Mouse (Mus musculus) MEL (cell line): Measurements from ENCODE around the gene Sv2b. TPM values are rescaled to one million over a fixed set of nuclear protein-coding genes. Genes with fewer than 3 reads are reported as not detected.

ENCODE experiments used
- DNase-seq: peaks from one replicate; pipeline ENCODE4 v3.0.0; 2011; ENCODE audit warnings: low read depth, low spot score
- H3K27ac ChIP-seq: 2 replicates; pipeline ENCODE4 v1.5.1; 2012; ENCODE audit warnings: low read depth, mild to moderate bottlenecking, control low read depth, low read length, moderate library complexity; ENCODE audit not compliant: control insufficient read depth
- H3K27me3 ChIP-seq, 2 experiments: fragments of 150-350 bp in 1 of 2; sonication (generic) in 1 of 2; 2 replicates each; pipeline ENCODE4 v1.6.1; 2012; ENCODE audit warnings: low read length in 2 of 2, mild to moderate bottlenecking in 2 of 2, improper control_type of control experiment in 1 of 2, moderate library complexity in 1 of 2; ENCODE audit not compliant: insufficient read depth in 2 of 2, control insufficient read depth in 1 of 2
- H3K36me3 ChIP-seq, 2 experiments: 2 replicates each; pipeline ENCODE4 v1.6.1; 2012 to 2014; ENCODE audit warnings: low read length in 2 of 2, improper control_type of control experiment in 1 of 2, inconsistent platforms in 1 of 2, mild to moderate bottlenecking in 1 of 2; ENCODE audit not compliant: insufficient read depth in 2 of 2, control insufficient read depth in 1 of 2
- H3K4me1 ChIP-seq, 2 experiments: fragments of 150-350 bp in 1 of 2; sonication (generic) in 1 of 2; 2 replicates each; pipeline ENCODE4 v1.6.1; 2012; ENCODE audit warnings: low read length in 2 of 2, improper control_type of control experiment in 1 of 2, mild to moderate bottlenecking in 1 of 2; ENCODE audit not compliant: insufficient read depth in 2 of 2, control insufficient read depth in 1 of 2
- H3K4me3 ChIP-seq, 2 experiments: fragments of 150-350 bp in 1 of 2; sonication (generic) in 1 of 2; 2 replicates each; pipeline ENCODE4 v1.5.1; 2012; ENCODE audit warnings: low read depth in 2 of 2, low read length in 2 of 2, mild to moderate bottlenecking in 2 of 2, moderate library complexity in 2 of 2, control low read depth in 1 of 2, improper control_type of control experiment in 1 of 2; ENCODE audit not compliant: control insufficient read depth in 1 of 2, insufficient read depth in 1 of 2
- H3K79me2 ChIP-seq: 2 replicates; pipeline ENCODE4 v1.6.1; 2012; ENCODE audit warnings: mild to moderate bottlenecking, low read length, moderate library complexity; ENCODE audit not compliant: control insufficient read depth, poor library complexity, insufficient read depth
- H3K9ac ChIP-seq: 2 replicates; pipeline ENCODE4 v1.6.1; 2012; ENCODE audit warnings: low read depth, mild to moderate bottlenecking, control low read depth, low read length, moderate library complexity; ENCODE audit not compliant: control insufficient read depth, poor library complexity, severe bottlenecking
- H3K9me3 ChIP-seq: fragments of 150-350 bp; sonication (generic); replicated peaks from 2 replicates; pipeline ENCODE4 v1.6.1; 2012; ENCODE audit warnings: mild to moderate bottlenecking, low read length, improper control_type of control experiment, moderate library complexity; ENCODE audit not compliant: insufficient read depth
- BHLHE40 ChIP-seq: IDR thresholded peaks from 2 replicates; pipeline ENCODE4 v1.6.1; 2012; ENCODE audit warnings: low read depth, mild to moderate bottlenecking, inconsistent platforms, low read length, improper control_type of control experiment, borderline replicate concordance
- CTCF ChIP-seq, 3 experiments: IDR thresholded peaks in 2 of 3; conservative IDR thresholded peaks in 1 of 3; 2 replicates each; pipeline ENCODE4 v1.5.1; 2011 to 2012; ENCODE audit warnings: low read length in 3 of 3, low read depth in 2 of 3, mild to moderate bottlenecking in 2 of 3, improper control_type of control experiment in 1 of 3, inconsistent platforms in 1 of 3, mixed read lengths in 1 of 3, moderate library complexity in 1 of 3; ENCODE audit not compliant: control insufficient read depth in 1 of 3, insufficient read depth in 1 of 3, poor library complexity in 1 of 3, severe bottlenecking in 1 of 3
- EP300 ChIP-seq, 2 experiments: IDR thresholded peaks; 2 replicates each; pipeline ENCODE4 v1.6.1; 2011; ENCODE audit warnings: improper control_type of control experiment in 2 of 2, low read length in 2 of 2, low read depth in 1 of 2, mild to moderate bottlenecking in 1 of 2
- GABPA ChIP-seq: IDR thresholded peaks from 2 replicates; pipeline ENCODE4 v1.6.1; 2012; ENCODE audit warnings: low read depth, mild to moderate bottlenecking, inconsistent platforms, low read length, improper control_type of control experiment, moderate library complexity
- GATA1 ChIP-seq: IDR thresholded peaks from 2 replicates; pipeline ENCODE4 v1.6.1; 2011; ENCODE audit warnings: low read depth, low read length, improper control_type of control experiment
- KAT2A ChIP-seq: conservative IDR thresholded peaks from 2 replicates; pipeline ENCODE4 v1.6.1; 2012; ENCODE audit warnings: low read depth, low read length, improper control_type of control experiment, inconsistent platforms
- MEF2A ChIP-seq: IDR thresholded peaks from 2 replicates; pipeline ENCODE4 v1.6.1; 2014; ENCODE audit warnings: low read depth, mild to moderate bottlenecking, inconsistent platforms, low read length, improper control_type of control experiment; ENCODE audit not compliant: poor library complexity, insufficient replicate concordance, severe bottlenecking; ENCODE audit errors: extremely low read depth
- MXI1 ChIP-seq: IDR thresholded peaks from 2 replicates; pipeline ENCODE4 v1.6.1; 2011; ENCODE audit warnings: mild to moderate bottlenecking, low read depth, low read length, improper control_type of control experiment
- NRF1 ChIP-seq: IDR thresholded peaks from 2 replicates; pipeline ENCODE4 v1.6.1; 2014; ENCODE audit warnings: low read depth, mild to moderate bottlenecking, inconsistent platforms, low read length, improper control_type of control experiment, moderate library complexity; ENCODE audit not compliant: poor library complexity, insufficient read depth, severe bottlenecking
- POLR2AphosphoS2 ChIP-seq: IDR thresholded peaks from 2 replicates; pipeline ENCODE4 v1.6.1; 2011; ENCODE audit warnings: low read length, improper control_type of control experiment
- POLR2AphosphoS5 ChIP-seq: IDR thresholded peaks from 2 replicates; pipeline ENCODE4 v1.6.1; 2012; ENCODE audit warnings: low read depth, borderline replicate concordance, mild to moderate bottlenecking, inconsistent platforms, low read length, moderate library complexity, mixed read lengths
- TAL1 ChIP-seq: IDR thresholded peaks from 2 replicates; pipeline ENCODE4 v1.6.1; 2012; ENCODE audit warnings: mild to moderate bottlenecking, inconsistent platforms, low read length, moderate library complexity, mixed read lengths
- TBP ChIP-seq: IDR thresholded peaks from 2 replicates; pipeline ENCODE4 v1.8.0; 2011; ENCODE audit warnings: low read depth, low read length, improper control_type of control experiment
- UBTF ChIP-seq: IDR thresholded peaks from 2 replicates; pipeline ENCODE4 v1.6.1; 2012; ENCODE audit warnings: low read depth, mild to moderate bottlenecking, inconsistent platforms, low read length, improper control_type of control experiment, moderate library complexity, borderline replicate concordance; ENCODE audit not compliant: insufficient read depth
- USF1 ChIP-seq: IDR thresholded peaks from 2 replicates; pipeline ENCODE4 v1.6.1; 2014; ENCODE audit warnings: low read depth, mild to moderate bottlenecking, inconsistent platforms, low read length, improper control_type of control experiment, moderate library complexity
- ZC3H11A ChIP-seq: IDR thresholded peaks from 2 replicates; pipeline ENCODE4 v1.6.1; 2012; ENCODE audit warnings: low read depth, mild to moderate bottlenecking, inconsistent platforms, low read length, improper control_type of control experiment
- ZKSCAN1 ChIP-seq: IDR thresholded peaks from 2 replicates; pipeline ENCODE4 v1.6.1; 2012; ENCODE audit warnings: low read depth, mild to moderate bottlenecking, inconsistent platforms, low read length, improper control_type of control experiment, moderate library complexity
- ZMIZ1 ChIP-seq: IDR thresholded peaks from 2 replicates; pipeline ENCODE4 v1.6.1; 2012; ENCODE audit warnings: low read depth, mild to moderate bottlenecking, inconsistent platforms, low read length, improper control_type of control experiment, moderate library complexity
- ZNF384 ChIP-seq: IDR thresholded peaks from 2 replicates; pipeline ENCODE4 v1.6.1; 2012; ENCODE audit warnings: low read depth, mild to moderate bottlenecking, inconsistent platforms, low read length, improper control_type of control experiment
- polyA plus RNA-seq, 2 experiments: library from polyadenylated mRNA; stranded (reverse) in 1 of 2; unstranded in 1 of 2; fragments of >175 nt in 1 of 2; fragments of >200 nt in 1 of 2; gene quantifications; 2 replicates each; pipeline versions ENCODE4 v1.2.1 to v1.2.4; 2012; ENCODE audit warnings: low replicate concordance in 2 of 2, low read depth in 1 of 2; ENCODE audit not compliant: insufficient read length in 2 of 2, insufficient read depth in 1 of 2, missing spikeins in 1 of 2
- total RNA-seq: library from RNA; depleted of rRNA; stranded (reverse); fragments of 300-350 nt; gene quantifications from 2 replicates; pipeline ENCODE4 v1.2.3, GENCODE M21; 2012

Gene Sv2b
- total and polyA plus RNA-seq, 3 experiments, result not detected

DNA sequence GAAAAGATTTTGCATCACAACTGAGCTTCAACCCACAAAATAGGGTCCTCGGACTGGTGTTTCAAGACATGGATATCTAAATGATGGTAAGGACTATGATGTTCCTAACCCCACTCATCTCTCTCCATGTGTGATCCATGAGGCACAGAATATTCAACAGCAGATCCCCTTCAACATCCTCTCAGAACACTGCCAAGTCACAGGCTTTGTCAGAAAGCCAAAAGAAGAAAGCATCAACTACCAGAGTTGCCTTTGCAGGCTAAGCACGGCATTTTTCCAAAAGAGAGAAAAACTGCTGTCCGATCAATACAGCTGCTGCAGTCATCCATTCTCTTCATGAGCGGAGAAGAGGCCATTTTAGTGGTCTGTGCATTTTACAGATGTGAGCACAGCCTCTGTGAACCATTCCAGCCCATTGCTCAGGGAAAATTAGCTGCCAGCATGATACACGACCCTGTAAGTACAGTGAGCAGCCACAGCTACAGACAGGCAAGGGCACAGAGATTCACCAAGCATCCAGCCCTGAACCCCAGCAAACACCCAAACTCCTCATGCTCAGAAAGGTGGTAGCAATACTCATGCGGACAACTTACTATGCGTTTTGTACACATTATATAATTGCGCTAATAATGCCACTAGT is 55.3 kb downstream of the Sv2b start:
- no peak overlapping the region for H3K27ac ChIP-seq
- TF ChIP-seq ZC3H11A (no peak), TBP (no peak), ZNF384 (no peak), NRF1 (no peak), UBTF (no peak), USF1 (no peak), BHLHE40 (no peak), ZMIZ1 (no peak), POLR2AphosphoS5 (no peak)
- no peaks in the 10 kb centered on the region for H3K4me1 ChIP-seq
- no peak for DNase-seq
- H3K79me2 ChIP-seq, result no peaks in the 10 kb centered on the region
- H3K36me3 ChIP-seq, result no peaks in the 10 kb centered on the region
- no peak overlapping the region for H3K9ac ChIP-seq
- no peaks in the 10 kb centered on the region for H3K27me3 ChIP-seq
- H3K4me3 ChIP-seq, result no peak overlapping the region
- no peaks in the 10 kb centered on the region for H3K9me3 ChIP-seq

- H3K27me3 ChIP-seq, result no peaks in the 10 kb centered on the region
- no peaks in the 10 kb centered on the region for H3K79me2 ChIP-seq
- DNase-seq, result no peak
- H3K36me3 ChIP-seq, result no peaks in the 10 kb centered on the region
- H3K9ac ChIP-seq, result no peak overlapping the region
- TF ChIP-seq GABPA (no peak), MXI1 (no peak), ZKSCAN1 (no peak), POLR2AphosphoS2 (no peak), TBP (no peak)
- TF ChIP-seq, all 39 proteins: peak for 0
- H3K27ac ChIP-seq, result no peak overlapping the region
- no peaks in the 10 kb centered on the region for H3K4me1 ChIP-seq
- H3K4me3 ChIP-seq, result no peak overlapping the region
- no peaks in the 10 kb centered on the region for H3K9me3 ChIP-seq
Measured at GRCm38 (mm10) chr7:75240754-75241507, 68.1 kb downstream of the Sv2b start.

- no peaks in the 10 kb centered on the region for H3K4me1 ChIP-seq
- H3K27ac ChIP-seq, result no peak overlapping the region
- DNase-seq, result no peak
- no peak for TF ChIP-seq EP300 (IDR thresholded peaks at IDR 0.05; ENCODE audit: low read depth in 1 of 2, low read length in 2 of 2)
- no peak for TF ChIP-seq GATA1
- no peak for TF ChIP-seq ZMIZ1
- TF ChIP-seq MEF2A, result no peak
- no peak for TF ChIP-seq GABPA
- TF ChIP-seq ZKSCAN1, result no peak
- no peak for TF ChIP-seq TBP
- no peak for TF ChIP-seq MXI1
- no peak for TF ChIP-seq TAL1
- TF ChIP-seq POLR2AphosphoS2, result no peak
- TF ChIP-seq KAT2A, result no peak
- no peak for TF ChIP-seq CTCF (IDR thresholded peaks at IDR 0.05 in 2 of 3, conservative IDR thresholded peaks at IDR 0.05 in 1 of 3; ENCODE audit: control insufficient read depth in 1 of 3, insufficient read depth in 1 of 3, low read depth in 2 of 3, low read length in 3 of 3, poor library complexity in 1 of 3, severe bottlenecking in 1 of 3)
- H3K79me2 ChIP-seq, result no peaks in the 10 kb centered on the region
- no peaks in the 10 kb centered on the region for H3K36me3 ChIP-seq
- no peak overlapping the region for H3K9ac ChIP-seq
- H3K27me3 ChIP-seq, result no peaks in the 10 kb centered on the region
- H3K4me3 ChIP-seq, result no peak overlapping the region
- no peaks in the 10 kb centered on the region for H3K9me3 ChIP-seq
Measured at GRCm38 (mm10) chr7:75236386-75236785, 72.7 kb downstream of the Sv2b start.
